Mouse (Mus musculus) regulatory T cell (primary cell): Measurements from ENCODE around the gene Gm45716.

Experiments
- in situ Hi-C: fragments of 300-600 bp; cut with MboI, MseI; formaldehyde crosslinking; loops from one replicate; pipeline ENCODE4 v1.15.1; 2025; ENCODE audit warnings: high pct_unique_total_duplicates

Gm45716 gene

GRCm38 (mm10) chr11:90249701-90250141 is 62.2 kb downstream of the Gm45716 start:
- in situ Hi-C loops = loop anchor here (5.0 kb wide), 1 partner anchor 62 kb away; the partner anchor contains the start of gene Gm45716

GRCm38 (mm10) chr11:90250189-90250588 is 62.7 kb downstream of the Gm45716 start:
- in situ Hi-C loops = loop anchor here (5.0 kb wide), 1 partner anchor 63 kb away; the partner anchor contains the start of gene Gm45716

DNA sequence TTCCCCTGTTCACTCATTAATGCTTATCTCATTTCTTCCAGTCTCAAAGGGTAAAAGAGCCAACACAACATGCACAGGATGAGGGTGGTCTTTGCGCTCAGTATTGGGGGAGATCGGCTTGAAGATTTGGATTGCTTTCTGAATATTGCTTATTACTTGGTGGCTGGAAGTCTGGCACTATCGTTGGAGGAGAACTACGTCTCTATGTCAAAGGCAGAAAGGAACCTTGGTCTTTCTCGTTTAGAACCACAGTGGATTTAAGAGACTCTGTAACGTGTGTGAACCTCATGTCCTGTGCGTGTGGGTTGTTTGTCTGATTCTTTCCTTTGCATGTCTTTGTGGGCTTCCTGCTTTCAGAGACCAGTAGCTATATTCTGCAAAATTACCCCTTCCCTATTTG is 63.2 kb downstream of the Gm45716 start:
- in situ Hi-C loops = loop anchor here (5.0 kb wide), 1 partner anchor 63 kb away; the partner anchor contains the start of gene Gm45716

- in situ Hi-C loops = loop anchor here (5.0 kb wide), 1 partner anchor 65 kb away; the partner anchor contains the start of gene Gm45716
Measured at GRCm38 (mm10) chr11:90251923-90252322, 64.4 kb downstream of the Gm45716 start.

DNA sequence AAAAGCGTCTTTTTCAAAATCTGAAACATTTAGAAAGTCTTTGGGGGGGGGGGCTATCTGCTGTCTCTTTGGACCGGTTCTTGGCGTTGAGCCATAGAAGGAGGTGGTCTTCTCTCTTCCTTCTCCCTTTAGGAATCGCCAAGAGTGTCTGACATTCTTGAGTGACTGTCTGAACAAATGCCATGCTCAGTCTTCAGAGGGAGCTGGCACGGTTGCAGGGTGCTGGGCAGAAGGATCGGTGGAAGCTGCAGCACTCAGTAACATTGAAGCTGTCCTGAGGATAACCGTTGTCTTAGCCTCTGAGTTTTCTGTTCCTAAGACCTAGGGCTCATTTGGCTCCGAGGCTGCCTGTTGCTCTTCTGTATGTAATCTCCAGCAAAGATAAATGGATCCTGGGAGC is 64.9 kb downstream of the Gm45716 start:
- in situ Hi-C loops = loop anchor here (5.0 kb wide), 1 partner anchor 65 kb away; the partner anchor contains the start of gene Gm45716

- in situ Hi-C loops = loop anchor here (5.0 kb wide), 1 partner anchor 67 kb away; the partner anchor contains the start of gene Gm45716
Measured at GRCm38 (mm10) chr11:90254536-90254935, 67.1 kb downstream of the Gm45716 start.

- in situ Hi-C loops = loop anchor here (5.0 kb wide), 1 partner anchor 33 kb away; no protein-coding TSS in a partner anchor
Measured at GRCm38 (mm10) chr11:90255687-90256086, 68.2 kb downstream of the Gm45716 start.

GRCm38 (mm10) chr11:90256833-90257525 is 69.5 kb downstream of the Gm45716 start:
- in situ Hi-C loops = loop anchor here (5.0 kb wide), 1 partner anchor 35 kb away; no protein-coding TSS in a partner anchor

- in situ Hi-C loops = loop anchor here (5.0 kb wide), 1 partner anchor 36 kb away; no protein-coding TSS in a partner anchor
Measured at GRCm38 (mm10) chr11:90258321-90258927, 70.9 kb downstream of the Gm45716 start.

DNA sequence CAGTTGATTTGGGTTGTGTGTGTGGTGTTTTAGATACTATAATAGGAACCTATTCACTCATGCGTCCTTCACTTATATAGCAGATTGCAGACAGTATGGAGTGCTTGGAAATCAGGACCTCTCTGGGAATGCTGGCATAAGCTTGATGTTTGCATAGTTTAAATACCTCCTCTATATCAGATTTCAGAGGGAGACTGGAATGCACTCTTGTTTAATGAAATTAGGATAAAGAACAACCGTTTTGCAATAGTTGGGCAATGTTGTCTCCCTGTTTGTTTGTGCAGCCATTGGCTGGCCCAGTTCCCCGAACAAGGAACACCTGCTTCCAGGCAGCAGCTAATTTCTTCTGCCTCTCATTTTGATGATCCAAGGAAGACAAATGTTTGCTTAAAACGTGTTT is 71.6 kb downstream of the Gm45716 start:
- in situ Hi-C loops = loop anchor here (5.0 kb wide), 1 partner anchor 37 kb away; no protein-coding TSS in a partner anchor

- in situ Hi-C loops = loop anchor here (5.0 kb wide), 1 partner anchor 38 kb away; no protein-coding TSS in a partner anchor
Measured at GRCm38 (mm10) chr11:90259826-90260225, 72.3 kb downstream of the Gm45716 start.

- in situ Hi-C loops = no loop called here
Measured at GRCm38 (mm10) chr11:90264180-90264579, 76.7 kb downstream of the Gm45716 start.

GRCm38 (mm10) chr11:90265581-90265980 is 78.1 kb downstream of the Gm45716 start:
- in situ Hi-C loops = no loop called here

GRCm38 (mm10) chr11:90268934-90269333 is 81.5 kb downstream of the Gm45716 start:
- in situ Hi-C loops = no loop called here

GRCm38 (mm10) chr11:90269398-90270123 is 82.1 kb downstream of the Gm45716 start:
- in situ Hi-C loops = no loop called here

- in situ Hi-C loops = no loop called here
Measured at GRCm38 (mm10) chr11:90270132-90270877, 82.8 kb downstream of the Gm45716 start.

DNA sequence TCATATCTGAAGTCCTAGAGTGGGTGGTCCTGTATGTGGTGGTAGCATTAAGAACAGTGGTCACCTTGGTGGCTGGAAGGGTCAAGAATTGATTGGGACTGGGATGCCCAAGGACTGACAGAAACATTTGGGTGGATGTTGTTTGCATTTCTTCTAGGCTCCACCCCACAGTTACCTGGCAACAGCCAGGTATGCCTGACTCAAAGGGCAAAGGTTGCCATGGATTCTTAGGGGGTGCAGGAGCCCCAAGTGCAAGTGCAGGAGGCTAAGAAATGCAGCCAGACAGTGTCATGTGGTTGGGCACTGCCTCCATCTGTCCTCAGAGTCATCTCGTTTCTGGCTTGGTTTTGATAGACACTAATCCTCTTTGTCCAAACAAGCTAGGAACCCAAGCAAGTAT is 86.7 kb downstream of the Gm45716 start:
- in situ Hi-C loops = no loop called here

GRCm38 (mm10) chr11:90275663-90276062 is 88.2 kb downstream of the Gm45716 start:
- in situ Hi-C loops = loop anchor here (5.0 kb wide), 1 partner anchor 47 kb away; no protein-coding TSS in a partner anchor

GRCm38 (mm10) chr11:90276150-90276549 is 88.7 kb downstream of the Gm45716 start:
- in situ Hi-C loops = loop anchor here (5.0 kb wide), 1 partner anchor 46 kb away; no protein-coding TSS in a partner anchor

GRCm38 (mm10) chr11:90276561-90276960 is 89.1 kb downstream of the Gm45716 start:
- in situ Hi-C loops = loop anchor here (5.0 kb wide), 1 partner anchor 46 kb away; no protein-coding TSS in a partner anchor

DNA sequence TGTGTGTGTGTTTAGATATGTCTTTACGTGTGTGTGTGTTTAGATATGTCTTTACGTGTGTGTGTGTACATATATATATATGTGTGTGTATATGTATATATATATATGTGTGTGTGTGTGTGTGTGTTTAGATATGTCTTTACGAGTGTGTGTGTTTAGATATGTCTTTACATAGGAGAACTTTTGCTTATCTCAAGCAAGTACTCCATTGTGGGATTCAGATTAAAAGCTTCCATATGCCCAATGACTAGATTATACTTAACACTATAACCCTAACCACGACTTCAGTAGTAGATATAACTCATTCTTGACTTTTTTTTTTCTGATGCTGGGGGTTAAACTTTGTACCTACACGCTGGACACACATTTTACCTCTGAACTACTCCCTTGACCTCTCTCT is 92.6 kb downstream of the Gm45716 start:
- in situ Hi-C loops = no loop called here
